Mouse (Mus musculus) spleen, postnatal 10 days (tissue): ENCODE data around the gene Olfr1499.
"Not testable (repeated sequence)": the region's sequence is repeated elsewhere in the genome, so short reads cannot be mapped to it uniquely, and the experiment has no call there.

ENCODE experiments used
- DNase-seq, 2 experiments: peaks; one replicate each; pipeline ENCODE4 v3.0.0; 2021 to 2022; ENCODE audit warnings: low spot score in 2 of 2

Olfr1499 gene

DNA sequence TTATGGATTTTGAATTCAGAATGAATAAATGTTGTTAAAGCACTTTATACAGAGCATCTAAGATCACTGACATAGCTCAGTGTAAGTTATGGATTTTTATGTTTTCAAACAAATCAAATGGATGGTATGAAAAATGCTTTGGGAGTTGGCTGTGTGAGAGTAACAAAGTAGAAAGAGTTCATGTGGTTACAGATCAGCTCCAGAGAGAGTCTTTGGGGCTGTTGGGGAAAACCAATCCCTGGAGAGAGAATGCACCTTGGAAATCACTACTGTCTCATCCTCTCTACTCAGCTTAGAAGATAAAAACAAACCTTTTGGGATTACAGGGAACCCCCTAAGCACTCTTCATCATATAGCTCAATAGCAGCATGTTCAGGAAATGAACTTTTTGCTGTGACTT, at the start of gene Olfr1499:
TSS of gene Olfr1499 (minus strand) at position 101 of the 400 bp plus-strand sequence.
- no peak for DNase-seq

DNA sequence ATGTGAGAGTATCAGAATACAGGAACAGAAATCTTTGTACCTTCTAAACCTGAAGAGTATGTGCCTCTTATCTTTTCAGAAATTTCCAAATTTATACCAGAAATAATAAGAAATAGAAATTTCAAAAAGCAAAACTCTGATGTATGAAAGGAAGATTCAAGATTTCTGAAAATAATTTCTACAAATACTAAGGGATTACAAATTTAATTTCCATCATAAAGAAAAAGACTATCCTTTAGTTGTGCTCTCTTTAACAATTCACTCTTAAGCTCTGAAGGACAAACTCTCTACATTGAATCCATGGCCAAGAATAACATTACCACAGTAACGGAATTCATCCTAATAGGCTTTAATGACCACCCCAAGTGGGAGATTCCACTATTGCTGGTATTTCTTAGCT, 42.2 kb upstream of the Olfr1499 start, which contains the start of gene Olfr1502:
TSS of gene Olfr1502 (plus strand) at position 301 of the 400 bp plus-strand sequence.
- no peak for DNase-seq

DNA sequence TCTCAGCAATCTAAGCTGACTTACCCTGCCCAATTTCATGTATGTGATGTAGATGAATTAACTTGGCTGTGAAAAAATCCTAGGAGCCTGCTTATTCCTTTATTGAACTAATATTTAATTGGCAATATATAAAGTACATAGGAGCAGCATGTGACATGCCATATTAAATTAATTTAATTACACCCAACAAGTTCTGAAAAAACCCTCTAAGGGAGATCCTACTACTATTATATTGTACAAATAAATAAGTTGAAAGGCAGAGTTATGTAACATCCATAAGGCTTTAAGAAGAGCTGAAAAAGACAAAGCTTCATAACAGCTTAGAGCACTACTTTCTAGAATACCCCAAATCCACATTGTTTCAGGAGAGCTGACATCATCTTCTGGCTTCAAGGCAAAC, 31.3 kb upstream of the Olfr1499 start, which contains the start of gene Olfr1501:
TSS of gene Olfr1501 (minus strand) at position 101 of the 400 bp plus-strand sequence.
- DNase-seq: not testable (repeated sequence)

DNA sequence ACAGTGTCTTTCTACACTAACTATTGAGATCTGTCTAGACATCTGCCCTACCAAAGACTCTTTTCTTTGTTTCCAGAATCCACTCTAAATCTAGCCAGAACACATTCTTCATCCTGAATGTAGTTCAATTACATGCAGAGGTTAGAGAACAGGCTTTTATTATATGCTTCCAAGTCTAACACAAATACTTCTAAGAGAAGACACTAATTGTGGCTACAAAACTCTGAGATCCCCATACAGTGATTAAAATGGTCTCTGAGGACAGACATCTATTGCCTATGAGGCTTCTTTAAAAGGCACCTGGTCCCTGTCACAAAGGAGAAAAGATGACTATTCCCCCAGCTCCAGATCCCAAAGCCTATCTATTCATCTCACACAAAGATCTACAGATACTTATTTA, 11.1 kb upstream of the Olfr1499 start, which contains the start of gene Olfr1500:
TSS of gene Olfr1500 (minus strand) at position 101 of the 400 bp plus-strand sequence.
- DNase-seq: no peak

DNA sequence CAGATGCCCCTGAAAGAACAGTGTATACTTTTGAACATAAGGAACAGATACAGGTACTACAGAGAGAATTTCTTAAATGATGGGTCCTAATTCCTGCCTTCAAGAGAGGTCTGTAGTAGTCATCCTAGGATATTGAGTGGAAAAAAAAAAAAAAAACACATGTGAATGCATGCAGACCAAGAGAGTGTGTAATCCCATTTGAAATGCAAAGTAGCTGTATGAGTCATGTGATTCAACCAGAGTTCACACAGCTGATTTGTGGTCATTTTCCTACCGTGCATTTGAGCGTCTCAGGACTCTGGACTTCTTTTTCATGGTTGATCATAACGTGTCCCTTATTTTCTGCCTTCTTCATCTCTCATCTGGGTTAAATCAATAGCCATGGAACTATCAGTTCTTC, 9.2 kb upstream of the Olfr1499 start:
- no peak for DNase-seq

DNA sequence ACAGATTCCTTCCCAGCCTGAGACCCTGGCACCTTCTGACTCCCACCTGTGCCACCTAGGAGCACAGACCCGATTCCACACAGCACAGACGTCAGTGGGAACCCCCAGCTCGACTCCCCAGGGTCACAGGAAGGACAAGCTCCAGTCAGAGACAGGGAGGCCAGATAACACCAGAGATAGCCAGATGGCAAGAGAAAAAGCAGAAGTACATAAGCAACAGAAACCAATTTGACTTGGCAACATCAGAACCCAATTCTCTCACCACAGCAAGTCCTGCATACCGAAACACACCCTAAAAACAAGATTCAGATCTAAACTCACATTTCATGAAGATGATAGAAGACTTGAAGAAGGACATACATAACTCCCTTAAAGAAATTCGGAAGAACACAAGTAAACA, 1.6 kb upstream of the Olfr1499 start:
- DNase-seq: no peak

DNA sequence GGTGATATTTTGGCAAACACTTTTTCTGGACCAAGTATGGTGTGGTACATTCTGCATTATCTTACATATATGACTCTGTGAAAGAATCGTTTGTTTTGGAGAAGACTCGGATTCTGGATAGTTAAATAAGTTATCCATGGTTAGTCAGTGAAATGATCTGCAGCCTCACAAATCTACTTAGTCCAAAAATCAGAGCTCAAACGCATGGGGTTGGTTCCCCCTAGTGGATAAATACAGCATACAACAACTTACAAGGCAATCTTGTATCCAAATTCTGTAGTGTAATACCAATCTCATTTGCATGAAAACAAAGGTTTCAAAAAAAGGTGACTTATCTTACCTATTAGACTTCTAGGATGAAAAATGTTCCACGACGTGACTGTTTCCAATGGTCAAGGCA, 420 bp downstream of the Olfr1499 start:
- DNase-seq: no peak

DNA sequence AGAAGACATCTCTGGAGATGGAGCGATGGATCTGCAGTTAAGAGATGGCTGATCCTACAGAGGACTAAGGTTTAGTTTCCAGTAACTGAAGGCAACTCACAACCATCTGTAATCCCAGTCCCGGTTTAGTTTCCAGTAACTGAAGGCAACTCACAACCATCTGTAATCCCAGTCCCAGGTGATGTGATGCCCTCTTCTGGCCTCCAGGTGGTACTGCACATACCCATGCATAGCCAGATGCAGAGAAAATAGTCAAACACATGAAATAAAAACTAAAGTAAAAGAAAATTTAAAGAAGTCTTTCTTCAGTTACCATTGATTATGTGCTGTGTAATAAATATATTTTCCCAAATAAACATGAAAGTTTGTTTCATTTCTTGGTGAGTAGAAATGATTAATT, 6.4 kb downstream of the Olfr1499 start:
- DNase-seq: no peak

DNA sequence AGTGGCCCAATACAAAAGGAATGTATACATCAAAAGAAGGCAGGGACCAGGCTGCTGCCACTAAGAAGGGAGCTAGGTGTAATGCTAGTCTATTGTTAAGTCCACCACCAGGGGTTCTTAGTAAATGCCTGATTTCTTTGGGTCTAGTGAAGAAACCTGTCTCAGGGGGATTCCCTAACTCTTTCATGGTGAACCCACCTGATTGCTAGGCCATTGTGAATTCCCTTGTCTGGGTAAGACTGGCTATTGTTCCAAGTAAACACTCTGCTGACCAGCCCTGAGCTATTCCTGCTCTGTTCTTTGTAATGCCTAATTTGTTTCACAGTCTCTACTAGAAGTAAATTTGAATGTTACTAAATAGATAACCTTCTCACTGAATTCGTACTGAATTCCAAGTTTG, 13.8 kb downstream of the Olfr1499 start:
- DNase-seq: not testable (repeated sequence)

DNA sequence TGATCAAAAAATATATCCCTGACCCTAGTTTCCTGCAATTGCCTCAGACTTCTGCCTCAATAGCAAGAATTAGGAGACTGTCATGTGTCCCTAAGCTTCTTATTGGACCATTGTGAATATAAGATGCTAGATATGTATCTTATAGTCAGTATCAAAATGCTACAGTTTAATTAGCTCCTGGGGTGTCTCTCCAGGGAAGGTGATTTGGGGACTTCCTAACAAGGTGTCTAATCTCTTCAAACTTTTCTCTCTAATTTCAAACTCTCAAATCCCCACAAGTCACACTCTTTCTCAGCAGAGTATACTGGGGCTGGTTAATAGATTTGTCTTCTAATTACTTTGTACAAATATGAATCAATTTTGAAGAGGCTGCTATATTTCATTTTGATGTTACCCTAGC, 21.1 kb downstream of the Olfr1499 start, which contains the start of gene Olfr1497:
TSS of gene Olfr1497 (minus strand) at position 101 of the 400 bp plus-strand sequence.
- no peak for DNase-seq

DNA sequence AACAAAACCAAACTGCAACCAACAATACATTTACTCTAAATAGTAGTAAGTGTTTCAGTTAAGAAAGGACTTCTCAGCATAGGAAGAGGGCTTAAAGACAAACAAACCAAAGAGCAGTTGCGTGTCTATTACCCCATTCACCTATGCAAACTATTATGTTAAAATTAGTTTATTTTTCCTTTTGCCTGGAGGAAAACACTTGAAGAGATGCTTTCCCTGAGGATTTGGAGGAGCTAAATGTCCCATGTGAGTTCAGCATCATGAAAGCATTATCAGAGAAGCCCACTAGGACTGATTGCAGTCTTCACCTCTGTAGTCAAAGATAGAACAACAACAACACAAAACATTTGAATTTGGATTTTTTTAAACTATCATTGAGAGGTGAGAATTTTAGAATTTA, 41.7 kb downstream of the Olfr1499 start, which contains the start of gene Olfr1496:
TSS of gene Olfr1496 (plus strand) at position 301 of the 400 bp plus-strand sequence.
- no peak for DNase-seq

DNA sequence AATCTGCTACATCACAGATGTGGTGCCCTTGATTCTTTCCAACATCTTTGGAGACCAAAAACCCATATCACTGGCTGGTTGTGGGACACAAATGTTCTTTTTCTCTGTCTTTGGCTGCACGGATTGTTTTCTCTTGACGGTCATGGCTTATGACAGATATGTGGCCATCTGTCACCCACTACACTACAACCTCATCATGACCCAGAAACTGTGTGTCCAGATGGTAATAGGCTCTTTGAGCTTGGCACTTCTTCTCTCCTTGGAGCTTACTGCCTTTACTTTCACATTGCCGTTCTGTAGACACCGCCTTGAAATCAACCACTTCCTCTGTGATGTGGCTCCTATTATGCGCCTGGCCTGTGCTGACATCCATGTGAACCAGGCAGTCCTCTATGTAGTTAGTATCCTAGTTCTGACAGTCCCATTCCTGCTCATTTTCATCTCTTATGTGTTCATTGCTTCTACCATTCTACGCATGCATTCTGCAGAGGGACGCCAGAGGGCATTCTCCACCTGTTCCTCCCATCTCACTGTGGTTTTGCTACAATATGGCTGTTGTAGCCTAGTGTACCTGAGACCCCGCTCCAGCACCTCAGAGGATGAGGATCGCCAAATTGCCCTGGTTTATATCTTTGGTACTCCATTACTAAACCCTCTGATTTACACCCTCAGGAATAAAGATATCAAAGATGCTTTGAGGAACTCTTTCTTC, 50.5 kb downstream of the Olfr1499 start:
- no peak for DNase-seq

DNA sequence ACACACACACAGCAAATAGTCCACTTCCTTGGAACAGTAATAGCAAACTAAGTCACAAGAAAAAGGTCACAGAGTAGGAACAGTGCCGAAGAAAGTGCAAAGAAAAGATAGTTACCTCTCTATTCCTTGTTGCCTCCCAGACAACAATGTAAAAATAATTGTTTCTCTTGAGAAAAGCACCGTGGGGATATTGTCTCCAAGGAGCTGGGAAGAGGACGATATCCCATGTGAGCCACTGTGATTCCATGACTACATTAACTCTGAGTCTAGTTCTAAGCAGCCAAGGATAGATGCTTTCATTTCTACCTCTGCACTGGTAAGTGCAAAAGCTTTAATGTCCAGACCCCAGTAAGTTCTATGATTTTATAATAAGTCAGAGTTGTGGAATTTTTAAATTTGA, 54.9 kb downstream of the Olfr1499 start, which contains the start of gene Olfr1495:
TSS of gene Olfr1495 (plus strand) at position 301 of the 400 bp plus-strand sequence.
- DNase-seq: no peak
